Mouse (Mus musculus) CH12.LX (cell line): ENCODE data around the gene Mef2a. TPM values are rescaled to one million over a fixed set of nuclear protein-coding genes. Genes with fewer than 3 reads are reported as not detected.

Experiments
- DNase-seq: peaks from one replicate; pipeline ENCODE4 v3.0.0-alpha.2; 2013; ENCODE audit errors: extremely low read depth
- H3K27ac ChIP-seq: 2 replicates; pipeline ENCODE4 v1.5.1; 2012; ENCODE audit warnings: low read depth, mild to moderate bottlenecking, control low read depth, moderate library complexity; ENCODE audit not compliant: insufficient read depth
- H3K27me3 ChIP-seq: replicated peaks from 2 replicates; pipeline ENCODE3; 2012; ENCODE audit warnings: inconsistent platforms
- H3K36me3 ChIP-seq, 2 experiments: replicated peaks in 1 of 2; 2 replicates each; pipeline versions ENCODE3 to v1.6.1; 2012; ENCODE audit warnings: inconsistent platforms in 1 of 2, low read length in 1 of 2, mild to moderate bottlenecking in 1 of 2, mixed read lengths in 1 of 2, moderate library complexity in 1 of 2; ENCODE audit not compliant: control insufficient read depth in 1 of 2, insufficient read depth in 1 of 2
- H3K4me1 ChIP-seq, 2 experiments: 2 replicates each; pipeline ENCODE4 v1.6.1; 2012; ENCODE audit warnings: inconsistent platforms in 1 of 2, moderate library complexity in 1 of 2; ENCODE audit not compliant: insufficient read depth in 2 of 2, control insufficient read depth in 1 of 2
- H3K4me2 ChIP-seq: 2 replicates; pipeline ENCODE4 v1.6.1; 2012; ENCODE audit warnings: low read depth, mild to moderate bottlenecking, control low read depth; ENCODE audit not compliant: poor library complexity, insufficient read depth, severe bottlenecking
- H3K4me3 ChIP-seq, 3 experiments: fragments of 150-350 bp in 1 of 3; sonication (generic) in 1 of 3; replicated peaks in 1 of 3; 2 replicates each; pipeline versions ENCODE3 to v1.5.1; 2011 to 2012; ENCODE audit warnings: low read depth in 2 of 3, low read length in 2 of 3, mild to moderate bottlenecking in 2 of 3, moderate library complexity in 2 of 3, control low read depth in 1 of 3, improper control_type of control experiment in 1 of 3, inconsistent platforms in 1 of 3, mixed read lengths in 1 of 3; ENCODE audit not compliant: poor library complexity in 1 of 3
- H3K79me2 ChIP-seq: replicated peaks from 2 replicates; pipeline ENCODE4 v1.6.1; 2012; ENCODE audit warnings: mild to moderate bottlenecking, moderate library complexity; ENCODE audit not compliant: control insufficient read depth, poor library complexity, insufficient read depth, severe bottlenecking; ENCODE audit errors: extremely low read depth
- H3K9ac ChIP-seq: 2 replicates; pipeline ENCODE4 v1.6.1; 2012; ENCODE audit warnings: low read depth, mild to moderate bottlenecking, control low read depth, moderate library complexity; ENCODE audit not compliant: insufficient read depth
- H3K9me3 ChIP-seq: replicated peaks from 2 replicates; pipeline ENCODE3; 2012; ENCODE audit warnings: low read length, inconsistent platforms, mixed read lengths
- BHLHE40 ChIP-seq: IDR thresholded peaks from 2 replicates; pipeline ENCODE4 v1.6.1; 2011; ENCODE audit warnings: mild to moderate bottlenecking, low read depth, low read length, improper control_type of control experiment
- EP300 ChIP-seq: IDR thresholded peaks from 2 replicates; pipeline ENCODE4 v1.6.1; 2011; ENCODE audit warnings: low read length, improper control_type of control experiment
- ETS1 ChIP-seq: conservative IDR thresholded peaks from 2 replicates; pipeline ENCODE4 v1.6.1; 2012; ENCODE audit warnings: low read depth, mild to moderate bottlenecking, inconsistent platforms, low read length, improper control_type of control experiment, moderate library complexity
- GABPA ChIP-seq: IDR thresholded peaks from 2 replicates; pipeline ENCODE4 v1.6.1; 2012; ENCODE audit warnings: low read depth, low read length, improper control_type of control experiment, inconsistent platforms; ENCODE audit not compliant: insufficient replicate concordance
- IRF4 ChIP-seq: IDR thresholded peaks from 2 replicates; pipeline ENCODE4 v1.6.1; 2014; ENCODE audit warnings: low read depth, mild to moderate bottlenecking, inconsistent platforms, low read length, improper control_type of control experiment
- JUN ChIP-seq: IDR thresholded peaks from 2 replicates; pipeline ENCODE4 v1.6.1; 2011; ENCODE audit warnings: low read depth, mild to moderate bottlenecking, low read length, improper control_type of control experiment, moderate library complexity; ENCODE audit not compliant: insufficient read depth
- JUND ChIP-seq: conservative IDR thresholded peaks from 2 replicates; pipeline ENCODE4 v1.6.1; 2011; ENCODE audit warnings: low read depth, low read length, improper control_type of control experiment
- KAT2A ChIP-seq: IDR thresholded peaks from 2 replicates; pipeline ENCODE4 v1.6.1; 2012; ENCODE audit warnings: low read length, improper control_type of control experiment, inconsistent platforms; ENCODE audit not compliant: insufficient replicate concordance
- MAFK ChIP-seq: IDR thresholded peaks from 2 replicates; pipeline ENCODE4 v1.6.1; 2011; ENCODE audit warnings: low read length, improper control_type of control experiment; ENCODE audit not compliant: insufficient replicate concordance
- MAX ChIP-seq: IDR thresholded peaks from 2 replicates; pipeline ENCODE4 v1.6.1; 2011; ENCODE audit warnings: low read length, improper control_type of control experiment
- MEF2A ChIP-seq: IDR thresholded peaks from 2 replicates; pipeline ENCODE4 v1.6.1; 2014; ENCODE audit warnings: low read depth, mild to moderate bottlenecking, inconsistent platforms, low read length, improper control_type of control experiment, borderline replicate concordance
- MYC ChIP-seq: IDR thresholded peaks from 2 replicates; pipeline ENCODE4 v1.6.1; 2011; ENCODE audit warnings: low read depth, mild to moderate bottlenecking, improper control_type of control experiment, low read length
- NELFE ChIP-seq: IDR thresholded peaks from 2 replicates; pipeline ENCODE4 v1.6.1; 2011; ENCODE audit warnings: low read depth, low read length, improper control_type of control experiment
- NRF1 ChIP-seq: IDR thresholded peaks from 2 replicates; pipeline ENCODE4 v1.6.1; 2014; ENCODE audit warnings: low read depth, mild to moderate bottlenecking, inconsistent platforms, low read length, improper control_type of control experiment, moderate library complexity
- PAX5 ChIP-seq: IDR thresholded peaks from 2 replicates; pipeline ENCODE4 v1.6.1; 2012; ENCODE audit warnings: low read length, inconsistent platforms, mixed read lengths
- POLR2A ChIP-seq: IDR thresholded peaks from 2 replicates; pipeline ENCODE4 v1.6.1; 2011; ENCODE audit warnings: low read depth, mild to moderate bottlenecking, improper control_type of control experiment, low read length
- POLR2AphosphoS2 ChIP-seq: IDR thresholded peaks from 2 replicates; pipeline ENCODE4 v1.6.1; 2011; ENCODE audit warnings: low read depth, low read length, improper control_type of control experiment
- RAD21 ChIP-seq: IDR thresholded peaks from 2 replicates; pipeline ENCODE4 v1.6.1; 2011; ENCODE audit warnings: low read depth, mild to moderate bottlenecking, low read length, improper control_type of control experiment, moderate library complexity
- RCOR1 ChIP-seq: conservative IDR thresholded peaks from 2 replicates; pipeline ENCODE4 v1.6.1; 2012; ENCODE audit warnings: low read depth, mild to moderate bottlenecking, inconsistent platforms, low read length, improper control_type of control experiment
- SIN3A ChIP-seq: IDR thresholded peaks from 2 replicates; pipeline ENCODE4 v1.6.1; 2012; ENCODE audit warnings: low read length, improper control_type of control experiment, inconsistent platforms
- SMC3 ChIP-seq: IDR thresholded peaks from 2 replicates; pipeline ENCODE4 v1.6.1; 2011; ENCODE audit warnings: low read depth, low read length, improper control_type of control experiment
- TBP ChIP-seq: conservative IDR thresholded peaks from 2 replicates; pipeline ENCODE4 v1.6.1; 2011; ENCODE audit warnings: low read depth, low read length, improper control_type of control experiment
- TCF12 ChIP-seq: IDR thresholded peaks from 2 replicates; pipeline ENCODE4 v1.6.1; 2014; ENCODE audit warnings: low read depth, mild to moderate bottlenecking, inconsistent platforms, low read length, improper control_type of control experiment
- USF2 ChIP-seq: conservative IDR thresholded peaks from 2 replicates; pipeline ENCODE4 v1.6.1; 2011; ENCODE audit warnings: low read depth, low read length, improper control_type of control experiment
- ZC3H11A ChIP-seq: IDR thresholded peaks from 2 replicates; pipeline ENCODE4 v1.6.1; 2012; ENCODE audit warnings: low read depth, mild to moderate bottlenecking, inconsistent platforms, low read length, improper control_type of control experiment
- ZMIZ1 ChIP-seq: IDR thresholded peaks from 2 replicates; pipeline ENCODE4 v1.6.1; 2012; ENCODE audit warnings: low read depth, mild to moderate bottlenecking, inconsistent platforms, low read length, improper control_type of control experiment
- ZNF384 ChIP-seq: IDR thresholded peaks from 2 replicates; pipeline ENCODE4 v1.6.1; 2012; ENCODE audit warnings: low read depth, low read length, improper control_type of control experiment, inconsistent platforms
- dilution Hi-C: fragments of 300-500 bp; cut with MboI; formaldehyde crosslinking; loops from 2 replicates; pipeline ENCODE4 v1.14.3; 2020; ENCODE audit warnings: low sequenced_read_pairs; ENCODE audit not compliant: extremely low pct_unique_long_range_greater_than_20kb, extremely low pct_ligation_motif_present
- in situ Hi-C: fragments of 300-500 bp; cut with MboI; formaldehyde crosslinking; loops from 3 replicates; pipeline ENCODE4 v1.14.3; 2019; ENCODE audit warnings: low sequenced_read_pairs, low pct_ligation_motif_present, low pct_unique_long_range_greater_than_20kb, mixed read lengths
- polyA plus RNA-seq: library from polyadenylated mRNA; unstranded; fragments of >175 nt; gene quantifications from 2 replicates; pipeline ENCODE4 v1.2.1, GENCODE M21; 2012; ENCODE audit warnings: low read depth; ENCODE audit not compliant: insufficient read length
- total RNA-seq, 2 experiments: library from RNA; depleted of rRNA; stranded (reverse); fragments of 300-350 nt in 1 of 2; fragments of >200 nt in 1 of 2; gene quantifications; 2 replicates each; pipeline ENCODE4 v1.2.3; 2012 to 2014

The Mef2a gene
- total and polyA plus RNA-seq, 3 experiments: 40.1 to 100 (median 42.2) TPM

GRCm38 (mm10) chr7:67401379-67401778, 28.7 kb upstream of the Mef2a start (continued):
- 0 out of 2 replicates have a peak, but pooled peaks have one; percentile 38 for TF ChIP-seq KAT2A
- no peak for TF ChIP-seq POLR2A
- TF ChIP-seq NRF1: no peak
- peak; percentile 95 for TF ChIP-seq ETS1
- TF ChIP-seq GABPA: no peak
- TF ChIP-seq EP300: peak; percentile 91
- TF ChIP-seq ZNF384: no peak
- peak; percentile 6 for TF ChIP-seq RAD21
- no peak for TF ChIP-seq ZC3H11A
- TF ChIP-seq MAX: peak; percentile 78
- TF ChIP-seq NELFE: no peak
- no peak for TF ChIP-seq POLR2AphosphoS2
- TF ChIP-seq USF2: no peak
- no peak for TF ChIP-seq PAX5
- no peak for TF ChIP-seq ZMIZ1

DNA sequence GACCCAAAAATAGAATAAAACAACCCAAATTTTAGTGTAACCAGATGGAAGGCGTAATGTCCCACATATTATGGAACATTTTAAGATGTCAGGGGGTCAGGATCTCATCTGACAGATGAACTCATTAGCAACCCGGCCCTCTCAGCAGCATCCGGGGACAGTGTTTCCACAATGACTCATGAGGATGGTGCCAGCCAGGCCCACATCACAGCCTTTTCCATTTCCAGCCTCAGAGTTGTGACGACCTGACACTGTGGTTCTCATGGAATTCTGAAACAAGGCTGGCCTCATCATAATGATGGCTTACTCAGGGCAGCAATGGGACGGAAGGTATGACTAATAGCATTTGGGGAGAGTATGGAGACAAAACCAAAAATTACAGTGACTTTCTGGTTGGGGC, 18.1 kb upstream of the Mef2a start:
- DNase-seq: peak; percentile 50
- Histone ChIP-seq H3K9ac (peak overlapping the region; percentile 75), H3K4me2 (peak overlapping the region; percentile 46), H3K4me3 (no peak overlapping the region), H3K36me3 (no peaks in the 10 kb centered on the region), H3K27me3 (no peaks in the 10 kb centered on the region), H3K27ac (peak overlapping the region; percentile 40; the same call in 1 of the 2 replicates), H3K79me2 (no peaks in the 10 kb centered on the region), H3K9me3 (no peaks in the 10 kb centered on the region), H3K4me1 (peaks cover 10 to 25% of the 10 kb centered on the region in 2 experiments)
- dilution Hi-C loops: no loop called here
- peak; percentile 8; the same call in 1 of the 2 replicates for TF ChIP-seq SMC3
- no peak for TF ChIP-seq TBP
- peak; percentile 71; the same call in 1 of the 2 replicates for TF ChIP-seq MEF2A
- TF ChIP-seq POLR2AphosphoS2: no peak
- no peak for TF ChIP-seq POLR2A
- TF ChIP-seq NRF1: no peak
- TF ChIP-seq JUN: 0 out of 2 replicates have a peak, but pooled peaks have one; percentile 49
- peak; percentile 57; the same call in 1 of the 2 replicates for TF ChIP-seq BHLHE40
- TF ChIP-seq IRF4: peak; percentile 78
- TF ChIP-seq MYC: no peak
- peak; percentile 56; the same call in 1 of the 2 replicates for TF ChIP-seq JUND
- TF ChIP-seq MAX: 0 out of 2 replicates have a peak, but pooled peaks have one; percentile 25
- TF ChIP-seq ETS1: peak; percentile 79
- TF ChIP-seq EP300: peak; percentile 72
- peak; percentile 33; the same call in 1 of the 2 replicates for TF ChIP-seq TCF12
- 0 out of 2 replicates have a peak, but pooled peaks have one; percentile 32 for TF ChIP-seq SIN3A
- peak; percentile 44; the same call in 1 of the 2 replicates for TF ChIP-seq MAFK
- TF ChIP-seq ZNF384: no peak
- TF ChIP-seq RCOR1: 0 out of 2 replicates have a peak, but pooled peaks have one; percentile 35
- in situ Hi-C loops: no loop called here
